Mouse (Mus musculus): ENCODE results near the gene Ift20.

DNA sequence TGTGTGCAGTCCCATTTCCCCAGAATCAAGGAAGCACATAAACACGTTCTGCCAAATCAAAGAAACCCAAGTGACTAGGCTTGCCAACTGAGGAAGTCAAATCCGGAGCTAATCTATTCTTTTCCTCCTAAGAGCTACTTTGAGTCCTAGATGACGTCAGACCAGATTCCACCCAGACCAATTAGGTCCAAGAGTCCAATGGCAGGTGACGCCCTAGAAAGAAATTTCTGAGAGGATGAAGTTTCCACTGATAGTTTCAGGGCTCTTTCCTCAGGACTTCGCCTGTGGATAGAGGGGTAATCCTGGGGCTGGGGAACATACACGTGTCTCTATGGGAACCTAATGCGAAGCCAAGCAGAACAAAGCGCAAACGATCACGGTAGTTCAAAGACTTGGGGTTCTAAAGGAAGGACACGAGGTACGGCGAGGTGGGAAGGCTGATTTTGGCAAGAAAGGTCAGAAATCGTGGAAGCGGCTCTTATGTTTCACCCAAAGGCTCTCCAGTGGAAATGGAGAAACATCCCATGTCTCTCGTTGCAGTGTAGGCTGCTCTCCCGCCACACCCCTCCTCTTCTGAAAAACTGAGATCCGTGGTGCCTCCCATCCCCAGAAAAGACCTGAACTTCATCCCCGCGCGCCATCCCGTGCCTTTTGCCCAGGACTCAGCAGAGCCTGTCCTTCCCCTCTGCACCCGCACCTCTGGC lies 633 bp upstream of the Ift20 start:
- TF ChIP-seq CTCF (IDR thresholded peaks at IDR 0.05; ENCODE audit: low read depth, low read length) (no peak), GATA1 (IDR thresholded peaks at IDR 0.05; ENCODE audit: borderline replicate concordance, low read length) (no peak), TAL1 (conservative IDR thresholded peaks at IDR 0.05; ENCODE audit: low read depth, low read length) (no peak), POLR2AphosphoS5 (IDR thresholded peaks at IDR 0.05; ENCODE audit: insufficient replicate concordance, low read depth, low read length) (no peak)

Data from G1E (cell line).